Mouse (Mus musculus): ENCODE data around the gene Ylpm1.

DNA sequence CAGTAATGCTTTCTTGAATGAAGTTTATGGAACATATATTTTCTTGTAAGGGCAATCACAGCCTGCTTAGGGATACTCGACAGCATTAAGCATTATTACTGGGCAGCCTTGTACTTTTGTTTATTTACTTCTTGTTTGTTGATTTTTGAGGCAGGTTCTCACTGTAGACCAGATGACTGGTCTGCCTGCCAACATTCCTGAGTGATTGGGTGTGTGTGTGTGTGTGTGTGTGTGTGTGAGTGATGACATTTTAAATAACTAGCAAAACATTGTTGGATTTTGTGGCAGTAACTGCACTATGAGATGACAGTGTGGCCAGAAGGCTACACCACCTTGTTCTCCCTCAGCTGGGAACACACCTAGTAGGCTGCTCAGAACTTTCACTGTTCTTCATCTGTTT, 13.7 kb downstream of the Ylpm1 start:
- TF ChIP-seq CTCF (IDR thresholded peaks at IDR 0.05; ENCODE audit: insufficient read depth, low read length) (no peak), POLR2A (IDR thresholded peaks at IDR 0.05; ENCODE audit: borderline replicate concordance, extremely low read depth, low read depth, low read length) (no peak)
